Mouse (Mus musculus) thymus, adult 2 months (tissue): ENCODE measurements around the gene Tas2r135.

Experiments used
- CTCF ChIP-seq: fragments of 200-500 bp; IDR thresholded peaks from 2 replicates; pipeline ENCODE4 v1.5.1; 2012; ENCODE audit warnings: mild to moderate bottlenecking, control low read depth, low read length, moderate library complexity, borderline replicate concordance; ENCODE audit not compliant: control insufficient read depth, poor library complexity, insufficient read depth; ENCODE audit errors: extremely low read depth
- POLR2A ChIP-seq: fragments of 200-500 bp; IDR thresholded peaks from 2 replicates; pipeline ENCODE4 v1.6.1; 2012; ENCODE audit warnings: mild to moderate bottlenecking, low read length, control low read depth, moderate library complexity; ENCODE audit not compliant: control insufficient read depth, poor library complexity, insufficient read depth; ENCODE audit errors: extremely low read depth

DNA sequence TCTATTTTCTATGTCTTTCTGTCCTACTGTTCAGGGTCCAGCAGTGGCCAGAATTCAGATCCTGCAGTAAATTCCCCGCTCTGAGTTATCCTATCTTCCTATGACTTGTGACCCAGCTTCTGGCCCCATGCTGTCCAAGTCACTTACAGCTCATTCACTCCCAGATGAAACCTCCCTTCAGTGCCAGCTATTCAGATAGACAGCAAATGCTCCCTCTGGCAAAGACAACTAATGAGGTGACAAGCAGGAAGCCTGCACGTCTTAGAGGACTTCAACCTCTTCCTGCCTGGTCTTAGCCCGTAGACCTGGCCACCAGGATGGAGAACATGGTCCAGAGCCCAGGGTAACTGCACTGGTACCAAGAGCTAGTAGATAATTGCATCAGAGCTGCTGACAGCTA, 42.3 kb upstream of the Tas2r135 start:
- no peak for TF ChIP-seq POLR2A
- TF ChIP-seq CTCF: no peak
